Mouse (Mus musculus): ENCODE measurements around the gene Rhpn2.

- TF ChIP-seq CTCF (IDR thresholded peaks at IDR 0.05; ENCODE audit: low read depth, low read length) (no peak), POLR2A (IDR thresholded peaks at IDR 0.05; ENCODE audit: extremely low read depth, insufficient read depth, low read length) (no peak)
Measured at GRCm38 (mm10) chr7:35322732-35323420, 11.1 kb upstream of the Rhpn2 start.
